Mouse (Mus musculus) forebrain, embryonic 13.5 days (tissue): Measurements from ENCODE around the gene Tcea3. TPM values are rescaled to one million over a fixed set of nuclear protein-coding genes. Genes with fewer than 3 reads are reported as not detected.

Experiments used
- ATAC-seq: fragments of 200-750 bp; cut with Nextera tagmentation; 2 replicates; pipeline ENCODE4 v1.8.0; 2017
- H3K27ac ChIP-seq: fragments of 300-500 bp; sonication (generic); 2 replicates; pipeline ENCODE4 v1.5.1; 2015; ENCODE audit warnings: inconsistent platforms, mild to moderate bottlenecking, moderate library complexity
- H3K27me3 ChIP-seq: fragments of 300-500 bp; sonication (generic); 2 replicates; pipeline ENCODE4 v1.6.1; 2015; ENCODE audit warnings: mild to moderate bottlenecking, inconsistent platforms
- H3K36me3 ChIP-seq: fragments of 300-500 bp; sonication (generic); 2 replicates; pipeline ENCODE4 v1.6.1; 2015; ENCODE audit warnings: mild to moderate bottlenecking, inconsistent platforms; ENCODE audit not compliant: poor library complexity, severe bottlenecking
- H3K4me1 ChIP-seq: fragments of 300-500 bp; sonication (generic); 2 replicates; pipeline ENCODE4 v1.6.1; 2015; ENCODE audit warnings: inconsistent platforms
- H3K4me2 ChIP-seq: fragments of 300-500 bp; sonication (generic); 2 replicates; pipeline ENCODE4 v1.6.1; 2015; ENCODE audit warnings: inconsistent platforms, mild to moderate bottlenecking, moderate library complexity
- H3K4me3 ChIP-seq: fragments of 300-500 bp; sonication (generic); 2 replicates; pipeline ENCODE4 v1.5.1; 2015; ENCODE audit warnings: mild to moderate bottlenecking, inconsistent platforms
- H3K9ac ChIP-seq: fragments of 300-500 bp; sonication (generic); 2 replicates; pipeline ENCODE4 v1.6.1; 2015; ENCODE audit warnings: mild to moderate bottlenecking, inconsistent platforms
- H3K9me3 ChIP-seq: fragments of 300-500 bp; sonication (generic); replicated peaks from 2 replicates; pipeline ENCODE4 v1.6.1; 2016; ENCODE audit warnings: inconsistent platforms
- WGBS: fragments of 180-500 bp; shearing (Covaris S2); methylation state at CpG from one replicate; pipeline ENCODE4 v1.1.7; 2015; 5-methylcytosine and 5-hydroxymethylcytosine counted together
- polyA plus RNA-seq: library from polyadenylated mRNA; unstranded; fragments of >200 nt; fragmentation: Nextera tagmentation; extraction: Ambion mirVana; gene quantifications from 2 replicates; pipeline ENCODE4 v1.2.1, GENCODE M21; 2015

The Tcea3 gene
- polyA plus RNA-seq, 1 experiment from 2014 or later = 0.66 TPM

GRCm38 (mm10) chr4:136256696-136257095, 9.2 kb downstream of the Tcea3 start:
- WGBS = 89% methylated on average over 10 of the region's 10 CpGs
- H3K27ac ChIP-seq = no peak overlapping the region
- H3K27me3 ChIP-seq = peaks cover 8% of the 10 kb centered on the region

GRCm38 (mm10) chr4:136259916-136260315, 12.4 kb downstream of the Tcea3 start:
- WGBS = 62% methylated on average over 3 of the region's 3 CpGs
- no peaks in the 10 kb centered on the region; the same call in 1 of the 2 replicates for H3K27me3 ChIP-seq
- H3K9ac ChIP-seq = no peak overlapping the region
- 0 out of 2 replicates have a peak, but pooled peaks cover 4% of the 10 kb centered on the region for H3K4me1 ChIP-seq
- no peak overlapping the region for H3K27ac ChIP-seq
- no peak for ATAC-seq
- no peaks in the 10 kb centered on the region for H3K9me3 ChIP-seq
- no peaks in the 10 kb centered on the region for H3K36me3 ChIP-seq
- no peak overlapping the region for H3K4me3 ChIP-seq
- no peak overlapping the region for H3K4me2 ChIP-seq

More at GRCm38 (mm10) chr4:136256696-136257095, 9.2 kb downstream of the Tcea3 start:
- ATAC-seq = no peak
- 0 out of 2 replicates have a peak, but pooled peaks cover 4% of the 10 kb centered on the region for H3K4me1 ChIP-seq
- no peak overlapping the region for H3K9ac ChIP-seq
- no peak overlapping the region for H3K4me2 ChIP-seq
- H3K36me3 ChIP-seq = no peaks in the 10 kb centered on the region
- H3K9me3 ChIP-seq = no peaks in the 10 kb centered on the region
- H3K4me3 ChIP-seq = no peak overlapping the region

DNA sequence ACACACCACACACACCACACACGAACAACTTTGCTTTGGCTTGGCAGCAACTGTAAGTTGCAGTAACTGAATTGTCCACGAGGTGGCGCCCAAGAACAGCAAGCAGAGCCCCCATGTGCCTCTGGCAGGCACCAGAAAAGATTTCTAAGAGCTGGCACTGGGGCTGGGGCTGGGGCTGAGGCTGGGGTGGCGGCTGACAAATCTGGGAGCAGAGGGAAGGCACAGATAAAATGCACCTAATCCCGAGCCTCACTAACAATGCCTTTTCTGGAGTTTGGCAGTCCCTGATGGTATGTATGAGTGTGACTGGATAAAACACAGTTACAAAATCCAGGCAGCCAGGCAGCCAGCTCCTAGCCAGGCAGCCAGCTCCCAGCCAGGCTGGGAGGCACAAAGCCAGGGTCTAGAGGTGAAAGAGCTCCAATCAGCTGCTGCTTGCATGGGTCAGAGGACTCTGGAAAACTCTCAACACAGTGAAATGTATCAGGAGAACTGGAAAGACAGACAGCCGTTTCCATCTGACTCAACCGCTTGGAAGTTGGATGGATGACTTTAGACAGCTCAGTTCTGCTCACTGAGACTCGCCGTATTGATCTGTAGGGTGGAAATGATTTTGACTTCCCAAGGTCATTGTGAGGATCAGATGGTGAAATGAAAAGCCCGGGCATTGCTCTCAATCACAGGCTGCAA, 13.1 kb downstream of the Tcea3 start:
- no peaks in the 10 kb centered on the region for H3K9me3 ChIP-seq
- no peak overlapping the region for H3K27ac ChIP-seq
- no peaks in the 10 kb centered on the region; the same call in 1 of the 2 replicates for H3K27me3 ChIP-seq
- H3K4me3 ChIP-seq = no peak overlapping the region
- WGBS = 46% methylated on average over 9 of the region's 10 CpGs
- H3K36me3 ChIP-seq = no peaks in the 10 kb centered on the region
- H3K9ac ChIP-seq = no peak overlapping the region
- 0 out of 2 replicates have a peak, but pooled peaks cover 4% of the 10 kb centered on the region for H3K4me1 ChIP-seq
- ATAC-seq = no peak
- H3K4me2 ChIP-seq = no peak overlapping the region

GRCm38 (mm10) chr4:136261912-136262311, 14.4 kb downstream of the Tcea3 start:
- Histone ChIP-seq H3K36me3 (no peaks in the 10 kb centered on the region), H3K9ac (no peak overlapping the region), H3K4me2 (no peak overlapping the region), H3K27ac (no peak overlapping the region), H3K9me3 (no peaks in the 10 kb centered on the region), H3K4me3 (no peak overlapping the region), H3K4me1 (0 out of 2 replicates have a peak, but pooled peaks cover 4% of the 10 kb centered on the region), H3K27me3 (no peaks in the 10 kb centered on the region; the same call in 1 of the 2 replicates)
- ATAC-seq = no peak
- 78% methylated on average over 10 of the region's 10 CpGs for WGBS

DNA sequence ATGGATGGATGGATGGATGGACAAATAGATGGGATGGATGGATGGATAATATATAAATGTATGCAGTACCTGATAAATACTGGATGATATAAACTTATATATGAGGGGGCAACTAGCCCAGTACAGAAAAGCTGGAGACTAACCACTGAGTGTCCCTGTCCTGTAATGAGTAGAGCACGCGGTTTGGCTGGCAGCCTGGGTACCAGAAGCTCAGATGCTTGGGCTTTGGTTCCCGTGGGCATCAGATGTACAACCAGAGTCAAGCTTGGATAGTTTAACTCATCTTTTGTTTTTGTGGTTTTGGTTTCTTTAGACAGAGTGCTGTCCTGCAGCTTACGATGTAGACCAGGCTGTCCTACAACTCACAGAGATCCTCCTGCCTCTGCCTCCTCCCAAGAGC, 16.0 kb downstream of the Tcea3 start:
- no peak overlapping the region for H3K9ac ChIP-seq
- no peak overlapping the region for H3K4me2 ChIP-seq
- H3K27ac ChIP-seq = no peak overlapping the region
- 97% methylated on average over 4 of the region's 4 CpGs for WGBS
- no peaks in the 10 kb centered on the region; the same call in 1 of the 2 replicates for H3K27me3 ChIP-seq
- no peak overlapping the region for H3K4me3 ChIP-seq
- H3K4me1 ChIP-seq = 0 out of 2 replicates have a peak, but pooled peaks cover 4% of the 10 kb centered on the region
- H3K9me3 ChIP-seq = no peaks in the 10 kb centered on the region
- H3K36me3 ChIP-seq = no peaks in the 10 kb centered on the region
- no peak for ATAC-seq

GRCm38 (mm10) chr4:136266716-136267343, 19.3 kb downstream of the Tcea3 start:
- Histone ChIP-seq H3K27me3 (no peaks in the 10 kb centered on the region), H3K4me1 (no peaks in the 10 kb centered on the region), H3K9me3 (no peaks in the 10 kb centered on the region), H3K4me3 (no peak overlapping the region), H3K27ac (no peak overlapping the region), H3K36me3 (no peaks in the 10 kb centered on the region), H3K4me2 (no peak overlapping the region), H3K9ac (no peak overlapping the region)
- WGBS = 85% methylated on average over 9 of the region's 9 CpGs
- no peak for ATAC-seq

GRCm38 (mm10) chr4:136268912-136269311, 21.4 kb downstream of the Tcea3 start:
- 88% methylated on average over 1 of the region's 1 CpGs for WGBS
- ATAC-seq = no peak
- no peaks in the 10 kb centered on the region for H3K36me3 ChIP-seq

GRCm38 (mm10) chr4:136270648-136271047, 23.1 kb downstream of the Tcea3 start:
- Histone ChIP-seq H3K36me3 (no peaks in the 10 kb centered on the region), H3K9ac (no peak overlapping the region), H3K4me3 (no peak overlapping the region), H3K27ac (no peak overlapping the region), H3K27me3 (no peaks in the 10 kb centered on the region), H3K4me2 (no peak overlapping the region), H3K4me1 (no peaks in the 10 kb centered on the region), H3K9me3 (peaks cover 12% of the 10 kb centered on the region)
- 87% methylated on average over 8 of the region's 8 CpGs for WGBS
- no peak for ATAC-seq

More at GRCm38 (mm10) chr4:136268912-136269311, 21.4 kb downstream of the Tcea3 start:
- H3K27me3 ChIP-seq = no peaks in the 10 kb centered on the region
- H3K4me3 ChIP-seq = no peak overlapping the region
- H3K27ac ChIP-seq = no peak overlapping the region
- no peaks in the 10 kb centered on the region for H3K4me1 ChIP-seq
- H3K9ac ChIP-seq = no peak overlapping the region
- H3K9me3 ChIP-seq = peaks cover 12% of the 10 kb centered on the region
- no peak overlapping the region for H3K4me2 ChIP-seq

DNA sequence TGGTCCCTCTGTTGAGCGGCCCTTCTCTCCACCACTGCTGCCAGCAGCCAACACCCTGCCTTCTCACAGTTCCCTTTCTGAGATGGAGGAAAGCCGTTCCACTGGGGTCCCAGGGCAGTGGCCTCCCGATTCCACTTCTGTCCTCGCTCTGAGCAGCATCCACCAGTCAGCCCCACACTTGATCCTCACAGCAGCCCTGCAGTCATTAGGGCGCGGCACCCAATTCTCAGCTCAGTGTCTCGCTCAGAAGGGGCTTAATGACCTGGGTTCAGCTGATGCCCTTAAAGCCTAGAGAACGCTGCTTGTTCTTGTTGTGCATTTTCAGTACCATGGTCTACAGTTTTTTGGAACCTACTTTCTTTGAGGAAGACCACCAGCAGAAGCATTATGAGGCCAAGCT, 33.6 kb downstream of the Tcea3 start:
- Histone ChIP-seq H3K9ac (no peak overlapping the region), H3K4me3 (no peak overlapping the region), H3K36me3 (no peaks in the 10 kb centered on the region), H3K4me2 (no peak overlapping the region), H3K27me3 (no peaks in the 10 kb centered on the region), H3K4me1 (peaks cover 27% of the 10 kb centered on the region), H3K27ac (no peak overlapping the region), H3K9me3 (no peaks in the 10 kb centered on the region)
- 91% methylated on average over 8 of the region's 8 CpGs for WGBS
- ATAC-seq = no peak

- Histone ChIP-seq H3K27ac (no peak overlapping the region), H3K4me3 (no peak overlapping the region), H3K9me3 (no peaks in the 10 kb centered on the region), H3K4me1 (peaks cover 31% of the 10 kb centered on the region), H3K27me3 (no peaks in the 10 kb centered on the region), H3K9ac (no peak overlapping the region), H3K4me2 (no peak overlapping the region), H3K36me3 (no peaks in the 10 kb centered on the region)
- 62% methylated on average over 9 of the region's 9 CpGs for WGBS
- ATAC-seq = no peak
Observed at GRCm38 (mm10) chr4:136281611-136282010, 34.1 kb downstream of the Tcea3 start.

GRCm38 (mm10) chr4:136282621-136283480, 35.3 kb downstream of the Tcea3 start:
- H3K9me3 ChIP-seq = no peaks in the 10 kb centered on the region
- ATAC-seq = no peak
- H3K4me1 ChIP-seq = peaks cover 41% of the 10 kb centered on the region
- peak overlapping the region; percentile 31 for H3K9ac ChIP-seq
- H3K4me3 ChIP-seq = no peak overlapping the region
- peak overlapping the region; percentile 96 for H3K27ac ChIP-seq
- H3K27me3 ChIP-seq = no peaks in the 10 kb centered on the region
- WGBS = 8% methylated on average over 10 of the region's 10 CpGs
- peak overlapping the region; percentile 87 for H3K4me2 ChIP-seq
- peaks cover 4% of the 10 kb centered on the region for H3K36me3 ChIP-seq

GRCm38 (mm10) chr4:136283783-136284182, 36.3 kb downstream of the Tcea3 start:
- Histone ChIP-seq H3K4me3 (no peak overlapping the region), H3K9ac (no peak overlapping the region), H3K4me2 (peak overlapping the region; percentile 87), H3K36me3 (peaks cover 14% of the 10 kb centered on the region), H3K27me3 (peaks cover 2% of the 10 kb centered on the region), H3K27ac (peak overlapping the region; percentile 96), H3K4me1 (peaks cover 41% of the 10 kb centered on the region), H3K9me3 (0 out of 2 replicates have a peak, but pooled peaks cover 1% of the 10 kb centered on the region)
- ATAC-seq = 0 out of 2 replicates have a peak, but pooled peaks have one; percentile 28
- 12% methylated on average over 2 of the region's 2 CpGs for WGBS
